Mouse (Mus musculus) heart, embryonic 14.5 days (tissue): ENCODE measurements around the gene Cops7b. TPM values are rescaled to one million over a fixed set of nuclear protein-coding genes. Genes with fewer than 3 reads are reported as not detected.

Source experiments
- ATAC-seq: fragments of 200-750 bp; cut with Nextera tagmentation; 2 replicates; pipeline ENCODE4 v1.8.0; 2017; ENCODE audit warnings: low read depth, moderate TSS enrichment; ENCODE audit not compliant: insufficient number of reproducible peaks, insufficient read depth, low FRiP score
- H3K27ac ChIP-seq, 2 experiments: fragments of 200-500 bp in 1 of 2; fragments of 300-500 bp in 1 of 2; sonication (generic) in 1 of 2; replicated peaks in 1 of 2; 2 replicates each; pipeline ENCODE4 v1.5.1; 2012 to 2014; ENCODE audit warnings: low read depth in 2 of 2, low read length in 2 of 2, control low read depth in 1 of 2, mild to moderate bottlenecking in 1 of 2, mixed read lengths in 1 of 2; ENCODE audit not compliant: control insufficient read depth in 1 of 2, insufficient read depth in 1 of 2
- H3K27me3 ChIP-seq: fragments of 300-500 bp; sonication (generic); 2 replicates; pipeline ENCODE4 v1.6.1; 2014; ENCODE audit warnings: mild to moderate bottlenecking, low read length, control low read depth; ENCODE audit not compliant: control insufficient read depth, insufficient read depth
- H3K36me3 ChIP-seq: fragments of 300-500 bp; sonication (generic); 2 replicates; pipeline ENCODE4 v1.6.1; 2014; ENCODE audit warnings: mild to moderate bottlenecking, control low read depth, low read length, mixed read lengths; ENCODE audit not compliant: control insufficient read depth, insufficient read depth
- H3K4me1 ChIP-seq, 2 experiments: fragments of 200-500 bp in 1 of 2; fragments of 300-500 bp in 1 of 2; sonication (generic) in 1 of 2; 2 replicates each; pipeline ENCODE4 v1.6.1; 2012 to 2014; ENCODE audit warnings: low read length in 2 of 2, control low read depth in 1 of 2, mixed read lengths in 1 of 2; ENCODE audit not compliant: control insufficient read depth in 2 of 2, insufficient read depth in 2 of 2
- H3K4me2 ChIP-seq: fragments of 300-500 bp; sonication (generic); 2 replicates; pipeline ENCODE4 v1.6.1; 2014; ENCODE audit warnings: mild to moderate bottlenecking, low read length
- H3K4me3 ChIP-seq, 2 experiments: fragments of 200-500 bp in 1 of 2; fragments of 300-500 bp in 1 of 2; sonication (generic) in 1 of 2; 2 replicates each; pipeline ENCODE4 v1.5.1; 2012 to 2014; ENCODE audit warnings: low read length in 2 of 2, mild to moderate bottlenecking in 2 of 2, control low read depth in 1 of 2, low read depth in 1 of 2, moderate library complexity in 1 of 2; ENCODE audit not compliant: control insufficient read depth in 1 of 2, insufficient read depth in 1 of 2
- H3K9ac ChIP-seq: fragments of 300-500 bp; sonication (generic); 2 replicates; pipeline ENCODE4 v1.6.1; 2014; ENCODE audit warnings: mild to moderate bottlenecking, low read length
- H3K9me3 ChIP-seq: fragments of 300-500 bp; sonication (generic); 2 replicates; pipeline ENCODE4 v1.6.1; 2016; ENCODE audit warnings: low read length, control low read depth; ENCODE audit not compliant: control insufficient read depth
- WGBS: fragments of 180-500 bp; shearing (Covaris S2); extraction: QIAGEN DNeasy Blood & Tissue Kit; methylation state at CpG from one replicate; pipeline ENCODE4 v1.1.7; 2014; 5-methylcytosine and 5-hydroxymethylcytosine counted together
- polyA plus RNA-seq: library from polyadenylated mRNA; unstranded; fragments of >200 nt; fragmentation: Nextera tagmentation; extraction: Ambion mirVana; gene quantifications from 2 replicates; pipeline ENCODE4 v1.2.1, GENCODE M21; 2014

Cops7b gene
- polyA plus RNA-seq, 1 experiment from 2014 or later = 20.7 TPM

DNA sequence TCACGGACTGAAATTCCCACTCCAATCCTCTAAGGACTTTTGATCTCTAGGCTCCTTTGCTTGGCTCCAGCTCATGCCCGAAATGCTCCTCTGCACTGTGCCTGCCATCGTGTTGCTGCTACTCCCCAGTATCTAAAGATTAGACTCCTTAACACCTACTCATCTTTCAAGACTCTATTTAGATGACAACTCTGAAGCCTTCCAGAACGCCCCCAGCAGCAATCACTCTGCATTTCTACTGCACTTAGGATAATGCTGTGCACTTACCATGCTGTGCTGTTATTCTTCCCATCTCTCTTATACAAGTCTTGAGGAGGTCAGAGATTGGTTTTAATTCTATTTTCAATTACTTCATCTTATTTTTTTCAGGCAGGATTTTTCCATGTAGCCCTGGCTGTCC is 10.8 kb upstream of the Cops7b start:
- WGBS = 25% methylated on average over 4 of the region's 4 CpGs
- Histone ChIP-seq H3K9ac (no peak overlapping the region), H3K36me3 (0 out of 2 replicates have a peak, but pooled peaks cover 16% of the 10 kb centered on the region), H3K27ac (no peak overlapping the region), H3K4me3 (no peak overlapping the region), H3K4me2 (no peak overlapping the region), H3K4me1 (no peaks in the 10 kb centered on the region), H3K27me3 (no peaks in the 10 kb centered on the region), H3K9me3 (no peaks in the 10 kb centered on the region)
- no peak for ATAC-seq

DNA sequence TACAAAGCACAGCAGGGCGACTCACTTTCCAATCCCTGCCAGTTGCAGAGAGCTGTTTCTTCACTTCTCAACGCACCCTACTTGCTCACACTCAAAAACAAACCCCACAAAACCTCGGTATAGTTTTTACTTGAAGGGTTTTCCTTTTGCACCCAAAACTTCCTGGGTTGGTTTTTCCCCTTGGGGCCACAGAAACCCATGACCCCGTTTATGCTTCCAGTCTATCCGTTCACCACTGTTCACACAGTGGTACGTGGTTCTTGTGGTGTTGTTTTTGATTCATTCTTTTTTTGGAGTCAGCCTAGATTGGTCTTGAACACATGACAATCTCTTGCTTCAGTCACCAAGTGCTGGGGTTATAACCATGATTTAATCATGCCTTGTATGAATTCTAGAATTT is 2.3 kb upstream of the Cops7b start:
- Histone ChIP-seq H3K36me3 (no peaks in the 10 kb centered on the region), H3K4me2 (no peak overlapping the region), H3K9ac (no peak overlapping the region), H3K27ac (no peak overlapping the region), H3K27me3 (no peaks in the 10 kb centered on the region), H3K4me3 (no peak overlapping the region), H3K4me1 (peaks cover 3 to 15% of the 10 kb centered on the region in 2 experiments; a peak in 3 of 4 replicates), H3K9me3 (no peaks in the 10 kb centered on the region)
- WGBS = 69% methylated on average over 6 of the region's 6 CpGs
- no peak for ATAC-seq

GRCm38 (mm10) chr1:86581692-86582450 is 833 bp upstream of the Cops7b start:
- peak overlapping the region; percentile 90 to 93 for H3K4me3 ChIP-seq
- H3K27ac ChIP-seq = peak overlapping the region in 1 of 2 experiments; percentile 74; a peak in 3 of 4 replicates
- H3K4me2 ChIP-seq = peak overlapping the region; percentile 81
- H3K36me3 ChIP-seq = no peaks in the 10 kb centered on the region
- peak overlapping the region; percentile 90 for H3K9ac ChIP-seq
- peak; percentile 76 for ATAC-seq
- H3K4me1 ChIP-seq = peaks cover 6 to 19% of the 10 kb centered on the region in 2 experiments
- 2% methylated on average over 33 of the region's 38 CpGs for WGBS
- no peaks in the 10 kb centered on the region for H3K27me3 ChIP-seq
- no peaks in the 10 kb centered on the region for H3K9me3 ChIP-seq

DNA sequence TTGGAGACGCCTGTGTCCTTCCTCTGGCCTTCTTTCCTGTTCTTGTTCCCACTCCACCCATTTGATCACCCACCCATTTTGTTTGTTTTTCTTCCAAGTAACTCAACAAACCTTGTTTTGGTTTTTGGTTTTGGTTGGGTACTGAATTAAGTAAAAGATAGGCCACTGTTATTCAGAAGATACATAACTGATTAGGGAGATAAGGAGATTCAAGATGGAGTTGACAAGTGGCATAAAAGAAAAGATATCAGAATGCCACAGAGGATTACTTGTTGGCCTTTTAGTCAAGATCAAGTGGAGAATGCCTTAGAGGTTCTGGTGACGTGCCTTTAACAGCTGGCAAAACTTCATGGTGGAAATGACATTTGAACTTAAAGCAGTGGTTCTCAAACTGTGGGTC is 1.0 kb downstream of the Cops7b start:
- peak overlapping the region; percentile 81; the same call in 1 of the 2 replicates for H3K4me2 ChIP-seq

DNA sequence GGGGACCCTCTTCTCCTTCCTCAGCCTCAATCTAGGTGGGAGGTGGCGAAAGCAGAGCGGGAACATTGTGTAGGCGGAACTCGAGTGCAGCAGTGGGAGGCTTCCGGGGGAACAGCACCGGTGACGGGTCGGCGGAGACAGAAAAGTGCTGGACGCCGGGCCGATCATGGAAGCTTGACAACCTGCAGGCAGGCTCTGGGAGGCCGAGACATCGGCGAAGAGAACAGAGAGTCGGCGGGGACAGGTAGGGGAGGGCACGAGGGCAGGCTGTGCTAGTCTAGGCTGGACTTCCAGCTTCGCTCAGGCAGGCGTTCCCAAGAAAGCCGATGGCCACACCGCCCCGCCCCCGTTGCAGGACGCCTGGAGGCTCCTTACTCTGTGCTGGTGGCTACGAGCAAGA is 4.3 kb downstream of the Cops7b start:
- peak overlapping the region; percentile 86 for H3K9ac ChIP-seq
- H3K4me3 ChIP-seq = peak overlapping the region; percentile 63 to 81
- H3K27me3 ChIP-seq = no peaks in the 10 kb centered on the region
- WGBS = under 1% methylated on average over 26 of the region's 26 CpGs
- peaks cover 2 to 18% of the 10 kb centered on the region in 2 experiments; a peak in 3 of 4 replicates for H3K4me1 ChIP-seq
- peak overlapping the region; percentile 92 for H3K4me2 ChIP-seq
- no peaks in the 10 kb centered on the region for H3K9me3 ChIP-seq
- 0 out of 4 replicates have a peak overlapping the region, but pooled peaks of 1 of the 2 experiments have one; percentile 9 for H3K27ac ChIP-seq
- H3K36me3 ChIP-seq = peaks cover 27% of the 10 kb centered on the region
- ATAC-seq = no peak

More for the DNA sequence above, 1.0 kb downstream of the Cops7b start:
- 53% methylated on average over 2 of the region's 2 CpGs for WGBS
- Histone ChIP-seq H3K27me3 (no peaks in the 10 kb centered on the region), H3K4me3 (no peak overlapping the region), H3K27ac (no peak overlapping the region), H3K36me3 (peaks cover 3% of the 10 kb centered on the region; the same call in 1 of the 2 replicates), H3K9me3 (no peaks in the 10 kb centered on the region), H3K4me1 (peaks cover 6 to 25% of the 10 kb centered on the region in 2 experiments), H3K9ac (no peak overlapping the region)
- ATAC-seq = no peak

DNA sequence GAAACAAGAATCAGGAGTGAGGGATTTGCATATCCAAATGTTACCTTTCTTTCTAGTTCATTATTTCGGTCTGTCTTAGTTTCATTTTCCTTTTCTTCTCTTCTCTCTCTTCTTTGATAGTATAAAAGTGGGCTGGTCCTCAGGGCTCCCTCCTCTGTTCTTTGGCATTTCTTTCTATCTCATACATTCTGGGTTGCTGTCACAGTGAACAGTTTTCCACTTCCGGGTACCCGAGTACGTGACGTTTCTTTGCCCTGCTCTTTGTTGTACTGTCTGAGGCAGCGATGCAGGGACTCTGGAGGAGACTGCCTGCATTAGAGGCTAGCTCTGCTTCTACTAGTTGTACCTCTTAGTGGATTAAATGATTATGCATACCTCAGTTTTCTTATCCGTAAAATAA is 11.8 kb downstream of the Cops7b start:
- Histone ChIP-seq H3K27me3 (no peaks in the 10 kb centered on the region), H3K9ac (no peak overlapping the region), H3K9me3 (no peaks in the 10 kb centered on the region), H3K36me3 (peaks cover 76% of the 10 kb centered on the region), H3K4me3 (no peak overlapping the region), H3K4me2 (no peak overlapping the region), H3K27ac (no peak overlapping the region), H3K4me1 (no peaks in the 10 kb centered on the region)
- ATAC-seq = no peak
- WGBS = 89% methylated on average over 7 of the region's 7 CpGs

DNA sequence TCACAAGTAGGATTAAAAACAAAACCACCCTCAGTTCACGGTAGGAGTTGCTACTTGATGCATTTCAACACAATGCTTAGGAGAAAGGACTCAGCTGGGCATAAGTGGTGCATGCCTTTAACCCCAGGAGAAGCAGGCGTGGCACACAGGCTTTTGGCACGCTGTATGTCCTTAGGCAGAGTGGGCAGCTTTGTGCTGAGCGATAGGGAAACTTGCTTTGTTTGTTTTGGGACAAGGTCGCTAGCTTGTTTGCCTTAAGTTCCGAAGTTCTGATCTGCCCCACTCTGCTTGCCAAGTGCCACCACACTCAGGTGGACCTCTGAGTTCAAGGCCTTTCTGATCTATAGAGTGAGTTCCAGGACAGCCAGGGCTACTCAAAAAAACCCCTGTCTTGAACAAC is 12.6 kb downstream of the Cops7b start:
- H3K27me3 ChIP-seq = no peaks in the 10 kb centered on the region
- H3K9ac ChIP-seq = no peak overlapping the region
- peaks cover 76% of the 10 kb centered on the region for H3K36me3 ChIP-seq
- no peak overlapping the region for H3K27ac ChIP-seq
- no peak for ATAC-seq
- H3K4me2 ChIP-seq = no peak overlapping the region
- 90% methylated on average over 6 of the region's 6 CpGs for WGBS
- no peaks in the 10 kb centered on the region for H3K9me3 ChIP-seq
- no peaks in the 10 kb centered on the region for H3K4me1 ChIP-seq
- H3K4me3 ChIP-seq = no peak overlapping the region
